ENCODE assay signal across 11 mouse cellular contexts in the genomic region with DNA sequence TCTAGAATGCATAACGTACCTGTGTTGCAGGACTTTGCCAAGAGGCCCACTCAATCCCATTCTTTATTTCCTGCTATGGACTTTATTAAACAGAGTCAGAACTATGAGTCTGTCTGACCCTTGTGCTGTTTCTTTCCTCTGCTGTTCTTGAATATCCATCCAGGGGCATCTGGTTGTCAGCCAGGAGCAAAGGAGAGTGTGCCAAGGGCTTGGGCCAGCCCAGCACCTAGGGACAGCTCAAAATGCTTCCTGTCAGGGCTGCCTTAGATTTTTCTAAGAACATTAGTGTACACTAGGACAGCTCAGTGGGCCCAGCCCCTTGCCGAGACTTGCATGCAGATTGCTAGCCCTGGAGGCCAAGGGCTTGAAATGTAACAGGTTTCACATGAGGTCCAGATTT. TPM values are rescaled to one million over a fixed set of nuclear protein-coding genes. Genes with fewer than 3 reads are reported as not detected.
DNase-seq lines count a peak whose midpoint lies in the region; ATAC-seq and TF ChIP-seq lines count a peak whose summit lies in the region.
"Had no signal": no experiment of that assay in that cellular context is flagged by ENCODE, and none has a peak within 500 bp of the region (broad histone marks: within the 10 kb centered on the region; RNA-seq: fewer than 3 reads in every experiment).

No protein-coding gene starts in this region.

- H3K4me2 ChIP-seq in midbrain, postnatal 0 days (ENCODE audit: low read depth, low read length, poor library complexity, severe bottlenecking), result no peak overlapping the region
- H3K4me2 ChIP-seq in midbrain, embryonic 15.5 days, result no peak overlapping the region
- H3K4me2 ChIP-seq: lung, embryonic 14.5 days had no signal

- H3K9me3 ChIP-seq in midbrain, postnatal 0 days (ENCODE audit: low read length), result no peaks in the 10 kb centered on the region
- H3K9me3 ChIP-seq in midbrain, embryonic 15.5 days, result no peaks in the 10 kb centered on the region

- TF ChIP-seq CTCF in midbrain, postnatal 0 days (IDR thresholded peaks at IDR 0.05), result no peak

- H3K36me3 ChIP-seq in midbrain, postnatal 0 days (ENCODE audit: insufficient read depth, low read length), result no peaks in the 10 kb centered on the region
- no peaks in the 10 kb centered on the region for H3K36me3 ChIP-seq in midbrain, embryonic 15.5 days (replicated peaks)

- intact Hi-C loops in gastrocnemius, postnatal 36 days (cut with DNase I), result loop anchor here (5.0 kb wide), 1 partner anchor 35 kb away; no protein-coding TSS in a partner anchor

- H3K27ac ChIP-seq in midbrain, postnatal 0 days (ENCODE audit: low read depth, low read length), result no peak overlapping the region
- H3K27ac ChIP-seq in midbrain, embryonic 15.5 days, result no peak overlapping the region

- peak; percentile 87 for DNase-seq in heart, adult 11 months
- DNase-seq in heart, adult 8-10 months (ENCODE audit: low spot score), result no peak
- DNase-seq in midbrain, postnatal 0 days (ENCODE audit: low spot score), result no peak
- DNase-seq in gastrocnemius, postnatal 36 days, result peak; percentile 50 to 62
- no peak for DNase-seq in frontal cortex, postnatal 25 days (ENCODE audit: low spot score in 2 of 2)
- no peak for DNase-seq in layer of hippocampus, postnatal 25 days (ENCODE audit: extremely low spot score in 1 of 2, low spot score in 1 of 2)
- DNase-seq: lung, embryonic 14.5 days; thymus, adult 2 months had no signal

- no peaks in the 10 kb centered on the region for H3K27me3 ChIP-seq in midbrain, postnatal 0 days (ENCODE audit: insufficient read depth, low read length)
- H3K27me3 ChIP-seq in midbrain, embryonic 15.5 days (replicated peaks), result no peaks in the 10 kb centered on the region

- no peak overlapping the region for H3K4me3 ChIP-seq in midbrain, postnatal 0 days (ENCODE audit: low read depth, low read length)
- no peak overlapping the region for H3K4me3 ChIP-seq in midbrain, embryonic 15.5 days

- WGBS in midbrain, postnatal 0 days, result 83% methylated on average over 2 of the region's 2 CpGs
- WGBS in midbrain, embryonic 15.5 days, result 89% methylated on average over 2 of the region's 2 CpGs

- no peak for ATAC-seq in midbrain, postnatal 0 days (ENCODE audit: low FRiP score)
- ATAC-seq in midbrain, embryonic 15.5 days (replicated peaks), result no peak
- no peak for ATAC-seq in monocyte, adult 5-6 weeks (replicated peaks; ENCODE audit: insufficient number of reproducible peaks, low FRiP score, low TSS enrichment, poor library complexity, severe bottlenecking)
- ATAC-seq: midbrain, embryonic 16.5 days had no signal

- H3K4me1 ChIP-seq in midbrain, postnatal 0 days (ENCODE audit: insufficient read depth, low read length), result peaks cover 14% of the 10 kb centered on the region
- H3K4me1 ChIP-seq in midbrain, embryonic 15.5 days, result peaks cover 38% of the 10 kb centered on the region

- 0 out of 2 replicates have a peak overlapping the region, but pooled peaks have one; percentile 8 for H3K9ac ChIP-seq in midbrain, postnatal 0 days (replicated peaks; ENCODE audit: low read length, poor library complexity, severe bottlenecking)
- no peak overlapping the region for H3K9ac ChIP-seq in midbrain, embryonic 15.5 days
- H3K9ac ChIP-seq: lung, embryonic 14.5 days had no signal

RNA-seq across cellular contexts. Expression of gene Dnm2, which starts 3.1 kb away (rescaled TPM):
- total RNA-seq in heart, adult 8-10 months (2022), result 10 to 100 TPM; 60.3 to 71.0 (median 61.2) TPM
- 67.8 and 69.2 TPM in 2 replicates for total RNA-seq in midbrain, postnatal 0 days (2014; rRNA removed)
- 52.8 and 59.2 TPM in 2 replicates for polyA plus RNA-seq in midbrain, postnatal 0 days (2015; fragmentation: Nextera tagmentation; extraction: Ambion mirVana)
- polyA plus RNA-seq in midbrain, embryonic 15.5 days (2015; fragmentation: Nextera tagmentation; extraction: Ambion mirVana), result 71.5 and 74.9 TPM in 2 replicates
- total RNA-seq in gastrocnemius, postnatal 36 days (2021), result 10 to 100 TPM; 36.8 to 37.2 TPM
- total RNA-seq in layer of hippocampus, postnatal 25 days (2021), result 10 to 100 TPM; 55.2 to 77.1 TPM
- total RNA-seq in monocyte, adult 5-6 weeks (2017), result 178 to 219 TPM (median 197 TPM) in 3 replicates

RNA-seq across cellular contexts. Expression of gene Qtrt1, which starts 16.1 kb away (rescaled TPM):
- total RNA-seq in heart, adult 8-10 months (2022), result 1 to 10 TPM; 7.4 to 9.3 (median 8.9) TPM
- 37.3 and 41.0 TPM in 2 replicates for total RNA-seq in midbrain, postnatal 0 days (2014; rRNA removed)
- 42.0 and 42.7 TPM in 2 replicates for polyA plus RNA-seq in midbrain, postnatal 0 days (2015; fragmentation: Nextera tagmentation; extraction: Ambion mirVana)
- polyA plus RNA-seq in midbrain, embryonic 15.5 days (2015; fragmentation: Nextera tagmentation; extraction: Ambion mirVana), result 59.0 and 59.3 TPM in 2 replicates
- total RNA-seq in gastrocnemius, postnatal 36 days (2021), result 1 to 10 TPM; 5.2 to 6.2 TPM
- total RNA-seq in layer of hippocampus, postnatal 25 days (2021), result 10 to 100 TPM; 21.4 to 31.6 TPM
- 7.2 to 12.8 TPM (median 7.3 TPM) in 3 replicates for total RNA-seq in monocyte, adult 5-6 weeks (2017)

Comparison
In these comparisons a context has a peak if more than half of its experiments do, and no peak if none do; other contexts are left out.
1. DNase-seq: peak in heart, adult 11 months (single experiment) and gastrocnemius, postnatal 36 days (2 of 2); none in heart, adult 8-10 months (single experiment), midbrain, postnatal 0 days (single experiment), frontal cortex, postnatal 25 days (0 of 2) and layer of hippocampus, postnatal 25 days (0 of 2).